Mouse (Mus musculus) adrenal gland, postnatal 25 days (tissue): Measurements from ENCODE around the gene Tspan2. TPM values are rescaled to one million over a fixed set of nuclear protein-coding genes. Genes with fewer than 3 reads are reported as not detected.

Source experiments
- DNase-seq: peaks from one replicate; pipeline ENCODE4 v3.0.0; 2021; ENCODE audit warnings: mixed read lengths
- total RNA-seq: library from RNA; stranded (reverse); gene quantifications from 2 replicates; pipeline ENCODE4 v1.2.3, GENCODE M21; 2021

The Tspan2 gene
- total RNA-seq, 1 experiment from 2014 or later, result 7.1 TPM

DNA sequence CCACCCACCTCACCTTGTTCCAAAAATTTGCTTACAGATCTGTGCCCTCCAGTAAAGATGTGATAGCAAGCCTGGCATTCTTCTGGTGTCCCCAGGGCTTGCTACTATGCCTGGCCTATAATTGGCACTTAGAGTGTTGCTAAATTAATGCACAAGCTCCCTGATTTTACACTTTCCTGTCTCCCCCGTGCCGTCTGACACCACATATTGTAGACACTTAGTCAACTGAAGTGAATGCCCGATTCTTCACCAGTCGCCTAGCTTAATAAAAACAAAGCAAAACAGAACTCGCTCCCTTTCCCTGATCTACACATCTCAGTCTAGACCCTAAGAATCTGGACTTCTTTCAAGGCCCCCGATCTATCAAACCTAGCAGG is 405 bp upstream of the Tspan2 start:
- no peak for DNase-seq

DNA sequence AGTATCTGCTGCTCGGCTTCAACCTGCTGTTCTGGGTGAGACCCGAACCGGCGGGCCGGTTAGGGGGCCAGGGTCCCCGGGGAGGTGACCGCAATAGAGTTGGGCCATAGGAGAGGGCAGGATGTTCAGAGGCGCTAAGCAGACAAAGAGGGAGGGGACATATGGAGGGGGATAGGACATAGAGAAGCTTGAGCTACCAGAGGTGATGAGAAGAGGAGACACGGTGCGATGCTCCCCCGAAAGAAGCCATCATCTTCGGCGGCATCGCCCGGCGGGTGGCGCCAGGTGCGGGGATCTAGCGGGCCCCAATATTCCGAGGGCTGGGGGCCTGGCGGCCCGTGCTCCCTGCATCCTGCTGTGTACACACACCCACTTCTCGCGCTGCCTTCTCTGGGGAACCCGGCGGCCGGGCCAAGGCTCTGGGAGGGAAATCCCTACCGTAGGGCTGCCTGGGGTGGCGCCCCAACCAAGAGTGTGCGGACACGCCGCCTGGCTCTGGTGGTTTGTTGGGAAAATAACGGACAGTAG is 766 bp downstream of the Tspan2 start:
- DNase-seq, result peak; percentile 30

DNA sequence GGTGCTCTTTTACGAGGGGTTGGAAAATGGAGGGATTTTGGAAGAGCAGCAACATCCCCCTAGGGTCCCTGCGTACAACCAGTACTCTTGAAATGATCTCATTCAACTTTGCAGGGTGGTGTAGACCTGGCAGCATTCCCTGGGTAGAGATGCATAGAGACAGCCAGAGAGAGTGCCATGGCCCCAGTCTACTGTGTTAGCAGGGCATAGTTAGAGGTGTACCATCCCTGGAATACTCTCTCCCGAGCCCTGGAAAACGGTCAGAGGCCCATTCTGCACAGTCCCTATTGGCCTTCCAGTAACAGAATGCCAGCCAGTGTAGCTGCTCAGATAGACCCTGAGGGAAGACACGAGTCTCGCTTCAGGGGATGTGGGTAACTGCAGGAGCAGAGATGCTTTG is 1.3 kb downstream of the Tspan2 start:
- DNase-seq, result no peak

DNA sequence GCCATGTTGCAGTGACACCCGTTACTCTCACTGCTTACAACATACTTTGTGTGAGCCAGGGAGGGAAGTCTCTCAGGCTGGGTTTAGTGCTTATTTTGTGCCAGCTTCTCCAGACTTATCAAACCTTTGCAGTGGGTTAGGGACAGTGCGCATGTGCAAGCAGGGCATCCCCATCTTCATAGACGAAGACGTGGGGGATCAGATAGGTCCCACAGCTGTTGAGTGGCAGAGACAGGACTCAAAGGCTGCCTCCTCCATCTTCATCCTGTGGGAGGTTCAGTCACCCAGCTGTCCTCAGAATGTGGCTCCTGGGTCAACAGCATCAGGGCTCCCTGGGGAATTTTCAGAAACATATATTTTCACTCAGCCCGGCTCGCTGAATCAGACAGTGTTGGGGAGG is 2.1 kb downstream of the Tspan2 start:
- no peak for DNase-seq

DNA sequence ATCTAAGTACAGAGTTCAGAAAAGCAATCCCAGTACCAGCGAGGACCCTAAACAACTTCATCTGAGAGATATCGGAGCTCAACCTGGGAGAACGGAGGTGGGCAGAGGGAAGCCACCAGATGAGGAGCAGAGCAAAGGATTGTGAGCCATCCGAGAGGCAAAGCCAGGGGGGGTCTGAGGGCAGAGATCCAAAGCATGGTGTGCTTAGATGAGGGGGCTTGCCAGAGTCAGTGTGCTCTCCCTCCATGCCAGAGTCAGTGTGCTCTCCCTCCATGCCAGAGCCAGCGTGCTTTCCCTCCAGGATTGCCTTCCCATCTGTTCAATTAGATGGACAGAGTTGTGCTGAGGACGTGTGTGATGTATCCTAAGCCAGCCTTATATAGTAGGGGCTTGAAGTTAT is 2.8 kb downstream of the Tspan2 start:
- no peak for DNase-seq

DNA sequence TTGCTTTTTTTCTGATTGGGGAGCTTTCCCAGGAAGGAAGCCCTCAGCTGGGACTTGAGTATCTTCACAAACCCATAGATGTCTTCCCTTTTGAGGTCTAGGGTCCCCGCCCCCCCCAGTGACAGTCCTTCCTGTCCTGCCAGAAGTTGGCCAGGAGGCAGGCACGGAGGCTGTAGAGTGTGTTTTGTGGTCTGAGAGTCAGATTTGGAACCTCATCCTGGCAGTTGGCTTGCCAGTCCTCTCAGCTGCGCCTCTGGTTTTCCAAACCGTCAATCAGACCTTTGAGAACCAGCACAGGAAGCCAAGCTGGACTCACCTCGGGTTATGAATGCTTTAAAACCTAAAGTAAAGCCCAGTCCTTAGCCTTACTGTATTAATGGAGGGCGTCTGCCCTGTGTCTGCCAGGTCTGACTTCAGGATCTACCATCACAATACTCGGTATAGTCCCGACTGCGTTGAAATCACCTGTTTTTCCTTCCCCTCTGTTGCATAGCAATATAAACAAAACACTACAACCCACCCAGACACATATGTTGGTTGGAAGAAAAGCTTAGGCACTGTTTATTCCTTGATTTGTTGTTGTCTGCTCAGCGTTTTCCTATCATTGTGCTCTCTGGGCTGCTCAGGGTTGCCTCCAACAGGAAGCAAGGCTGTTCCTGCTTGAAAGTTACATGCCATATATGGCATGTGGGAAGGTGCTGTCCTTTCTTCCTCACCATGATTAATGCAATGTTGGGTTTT is 4.0 kb downstream of the Tspan2 start:
- DNase-seq, result no peak

DNA sequence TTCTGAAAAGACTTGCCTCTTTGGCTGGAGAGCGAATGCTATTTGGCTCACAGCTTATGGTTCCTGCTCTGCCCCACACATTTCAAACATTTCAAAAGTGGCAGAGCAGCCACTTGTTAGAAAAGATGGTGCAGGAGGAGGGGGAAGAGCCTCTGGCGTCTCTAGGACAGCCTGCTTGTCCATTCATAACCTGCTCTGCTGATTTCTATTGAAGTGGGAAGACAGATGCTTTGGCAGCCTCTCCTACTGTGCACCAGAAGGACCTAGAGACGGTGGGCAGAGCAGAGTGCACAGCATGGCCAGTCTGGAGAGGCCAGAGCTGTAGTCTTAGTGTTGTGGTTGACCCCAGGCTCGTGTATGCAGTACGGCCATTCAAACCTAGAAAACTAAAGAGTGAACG is 4.6 kb downstream of the Tspan2 start:
- no peak for DNase-seq

DNA sequence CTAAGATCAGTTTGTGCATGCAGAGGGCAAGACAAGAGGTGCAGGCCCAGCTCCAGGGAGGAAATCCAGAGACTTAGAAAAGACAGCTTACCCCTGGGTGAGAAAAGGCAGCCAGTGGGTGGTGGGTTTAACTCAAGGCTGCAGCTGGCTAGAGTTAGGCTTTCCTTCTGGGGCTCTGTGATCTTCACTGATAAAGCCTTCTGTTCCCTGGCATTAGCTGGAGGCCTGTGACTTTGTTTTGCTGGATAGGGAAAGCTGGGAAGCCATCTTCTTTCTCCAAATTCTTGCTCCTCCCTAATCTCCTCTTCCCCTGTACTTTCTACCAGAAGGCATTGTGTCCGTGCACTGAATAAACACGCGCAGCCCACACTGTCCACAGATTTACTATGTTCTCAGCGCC is 8.4 kb downstream of the Tspan2 start:
- no peak for DNase-seq

DNA sequence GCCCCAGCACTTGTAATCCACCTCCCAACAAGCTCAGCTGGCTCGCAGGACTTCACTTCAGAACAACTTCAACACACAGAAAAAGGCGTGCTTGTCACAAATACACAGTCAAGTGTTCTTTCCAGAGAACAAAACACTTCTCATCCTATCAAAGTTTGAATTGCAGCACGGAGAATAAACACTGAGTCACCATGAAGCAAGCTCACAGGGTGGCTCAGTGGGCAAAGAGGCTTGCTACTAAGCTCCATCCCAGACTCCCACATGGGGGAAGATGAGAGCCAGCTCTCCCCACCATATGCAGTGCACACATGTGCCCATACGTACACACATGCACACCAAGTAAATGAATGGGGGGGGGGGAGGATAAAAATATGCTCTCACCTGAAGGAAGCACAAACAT is 8.9 kb downstream of the Tspan2 start:
- DNase-seq, result no peak

DNA sequence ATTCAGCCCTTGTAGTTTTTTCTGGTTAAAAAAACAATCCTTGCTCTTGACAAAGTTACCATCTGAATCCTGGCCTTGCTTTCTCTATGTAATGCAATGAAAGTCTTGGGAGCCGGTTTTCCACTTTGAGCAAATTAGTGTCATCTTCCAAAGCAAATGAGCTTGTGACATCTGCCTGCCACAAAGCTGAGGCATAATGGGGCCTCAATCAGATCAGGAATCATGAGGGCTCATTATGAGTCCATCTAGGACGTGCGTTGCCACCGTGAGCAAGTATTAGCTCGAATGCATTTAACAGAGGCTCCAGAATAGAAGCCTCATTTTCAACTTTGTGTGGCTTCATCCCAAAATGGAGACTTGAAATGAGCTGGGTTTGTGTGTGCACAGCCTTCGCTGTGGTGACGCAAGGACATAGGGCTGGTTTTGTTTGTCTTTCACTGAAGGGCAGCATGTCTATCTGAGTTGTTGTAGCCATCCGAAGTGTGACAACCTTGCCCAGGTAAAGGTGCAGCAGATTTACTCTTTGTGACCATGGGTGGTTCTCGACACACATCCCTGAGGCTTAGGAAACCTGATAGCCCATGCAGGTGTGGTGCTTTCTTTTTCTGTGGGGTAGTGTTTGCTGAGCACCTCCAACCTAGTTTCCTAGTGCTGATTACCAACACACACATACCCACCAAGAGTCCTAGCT is 9.6 kb downstream of the Tspan2 start:
- DNase-seq, result no peak

DNA sequence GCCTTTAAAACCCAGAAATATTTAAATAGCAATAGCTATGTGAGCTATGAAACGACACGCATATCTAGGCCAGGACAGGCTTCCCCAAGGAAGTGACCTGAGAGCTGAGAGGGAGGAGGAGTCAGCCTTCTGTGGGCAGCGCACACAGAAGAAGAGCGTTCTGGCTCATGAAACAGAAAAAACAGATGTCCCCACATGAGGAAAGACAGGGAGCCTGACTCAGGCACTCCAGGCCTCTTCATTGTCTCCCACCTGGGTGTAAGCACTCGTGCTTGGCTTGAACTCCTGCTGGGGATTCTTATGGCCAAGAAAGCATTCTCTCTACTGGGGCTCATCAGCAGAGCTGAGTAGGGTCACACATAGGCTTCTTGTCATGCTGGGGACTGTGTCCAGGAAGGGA is 10.3 kb downstream of the Tspan2 start:
- no peak for DNase-seq

DNA sequence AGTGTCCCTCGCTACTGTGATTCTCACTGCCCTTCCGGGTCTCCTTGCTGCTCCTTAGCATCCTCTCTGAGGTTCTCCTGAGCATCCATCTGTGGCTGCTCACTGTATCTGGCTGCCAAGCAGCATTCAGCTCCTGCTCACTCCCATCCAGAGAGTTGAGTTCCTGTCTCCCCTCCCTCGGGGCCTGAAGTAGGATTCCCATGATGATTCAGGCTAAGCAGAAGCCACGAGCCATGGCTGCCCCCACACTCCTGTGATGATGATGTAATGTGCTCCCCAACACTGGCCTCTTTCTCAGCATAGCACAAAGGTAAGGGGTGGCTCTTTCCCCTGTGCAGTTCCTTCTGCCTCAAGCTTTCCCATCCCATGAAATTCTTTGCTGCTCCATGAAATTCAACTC is 11.8 kb downstream of the Tspan2 start:
- DNase-seq, result no peak

DNA sequence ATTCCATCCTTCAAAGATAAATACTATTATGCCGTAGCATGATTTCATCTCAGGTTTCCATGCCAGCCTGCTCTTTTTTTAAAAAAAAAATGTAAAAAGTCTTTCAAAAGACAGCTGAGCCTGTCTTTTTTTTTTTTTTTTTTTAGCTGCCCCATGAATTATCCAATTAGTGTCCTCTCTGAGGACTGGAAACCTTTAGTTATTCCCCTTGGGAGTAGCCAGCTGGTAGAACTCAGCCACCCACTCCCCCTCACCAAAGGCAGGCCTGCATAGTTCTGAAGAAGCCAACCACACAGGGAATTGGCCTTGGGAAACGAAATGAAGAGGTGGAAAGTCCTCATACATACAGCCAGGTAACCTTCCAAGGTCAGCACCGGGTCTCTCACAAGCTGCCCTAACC is 13.7 kb downstream of the Tspan2 start:
- no peak for DNase-seq

DNA sequence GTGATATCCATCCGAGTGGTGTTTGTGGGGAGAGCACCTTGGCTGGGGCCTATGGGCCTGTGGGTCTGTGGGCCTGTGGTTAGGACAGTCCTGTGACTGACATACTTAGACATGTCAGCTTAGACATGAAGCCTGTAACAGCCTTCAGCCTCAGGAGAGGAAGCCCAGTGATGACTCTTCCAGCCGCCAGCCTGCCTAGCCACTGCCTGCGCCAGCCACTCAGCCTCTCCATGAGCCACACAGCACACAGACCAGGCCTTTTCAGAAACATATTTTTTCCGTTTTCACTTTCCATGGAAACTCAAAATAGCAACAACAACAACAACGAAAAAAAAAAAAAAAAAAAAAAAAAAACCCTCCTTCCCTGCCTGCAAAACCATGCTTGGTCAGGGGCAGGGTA is 14.4 kb downstream of the Tspan2 start:
- no peak for DNase-seq

DNA sequence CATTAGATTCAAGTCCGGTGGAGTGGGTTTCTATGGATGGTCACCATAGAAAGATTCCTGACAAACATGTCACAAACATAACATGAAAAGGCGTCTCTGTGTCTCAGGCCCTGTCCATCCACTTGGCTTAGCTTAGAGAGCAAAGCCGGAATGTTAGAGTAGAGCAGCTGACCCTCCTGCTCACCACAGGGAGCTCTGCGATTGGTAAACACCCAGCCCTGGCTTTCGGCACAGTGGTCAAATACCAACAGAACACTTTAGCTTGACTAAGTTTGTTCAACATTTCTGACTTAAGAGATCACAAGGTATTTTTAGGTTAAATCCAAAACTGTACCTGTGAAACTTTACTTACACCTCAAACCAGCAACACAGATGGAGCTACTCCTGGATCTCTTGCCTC is 16.8 kb downstream of the Tspan2 start:
- DNase-seq, result no peak

DNA sequence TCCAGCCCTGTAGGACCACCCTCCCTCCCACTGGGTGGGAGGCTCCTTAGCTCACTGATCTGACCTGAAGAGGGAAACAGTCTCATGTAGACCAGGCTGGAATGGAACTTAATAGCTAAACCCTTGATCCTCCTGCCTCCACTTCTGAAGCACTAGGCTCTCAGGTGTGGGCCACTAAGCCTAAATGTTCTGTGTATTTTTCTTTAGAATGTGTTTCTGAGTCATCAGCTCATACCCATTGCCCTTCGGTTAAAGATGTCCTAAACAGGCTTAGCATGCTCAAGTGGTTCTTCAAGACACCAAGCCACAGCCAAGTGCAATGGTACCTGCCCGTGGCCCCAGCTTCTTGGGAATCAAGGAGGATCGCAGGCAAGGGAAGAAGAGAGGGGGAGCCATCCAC is 17.2 kb downstream of the Tspan2 start:
- no peak for DNase-seq

DNA sequence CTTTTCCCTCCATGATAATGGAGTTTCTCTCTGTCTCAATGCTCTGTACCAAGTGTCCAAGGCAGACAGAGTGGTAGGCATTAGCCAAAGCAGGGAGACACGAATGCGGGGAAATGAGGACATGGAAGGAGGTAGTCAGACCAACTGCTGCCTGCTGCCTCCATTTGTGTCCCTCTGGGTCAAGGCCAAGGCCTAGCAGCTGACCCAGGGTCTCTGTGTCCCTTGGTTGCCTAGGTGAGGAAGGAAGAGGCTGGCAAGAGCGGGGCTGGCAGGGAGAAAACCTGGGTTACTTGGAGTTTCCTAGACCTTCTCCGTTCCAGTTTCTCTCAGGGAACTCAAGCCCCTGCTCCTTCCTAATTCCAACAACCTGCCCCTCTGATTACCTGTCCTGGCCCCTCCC is 17.7 kb downstream of the Tspan2 start:
- DNase-seq, result no peak

DNA sequence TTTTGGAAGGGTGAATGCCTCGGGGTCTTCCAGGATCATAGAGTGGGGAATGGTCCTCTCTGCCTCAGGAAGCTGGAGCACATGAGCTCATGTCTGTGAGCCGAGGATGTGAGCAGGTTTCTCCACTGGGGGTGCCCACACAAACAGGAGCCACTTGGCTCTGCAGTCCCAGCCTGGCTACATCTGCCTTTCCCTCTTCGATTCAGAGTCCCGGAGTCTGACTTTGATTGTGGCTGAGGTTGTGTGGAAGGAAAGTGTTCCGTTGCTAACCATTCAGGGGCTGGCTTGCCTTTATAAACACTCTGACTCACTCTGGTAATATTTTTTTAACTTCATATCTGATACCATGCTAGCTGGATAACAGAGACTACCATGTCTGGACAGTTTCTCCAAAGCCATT is 18.1 kb downstream of the Tspan2 start:
- no peak for DNase-seq

DNA sequence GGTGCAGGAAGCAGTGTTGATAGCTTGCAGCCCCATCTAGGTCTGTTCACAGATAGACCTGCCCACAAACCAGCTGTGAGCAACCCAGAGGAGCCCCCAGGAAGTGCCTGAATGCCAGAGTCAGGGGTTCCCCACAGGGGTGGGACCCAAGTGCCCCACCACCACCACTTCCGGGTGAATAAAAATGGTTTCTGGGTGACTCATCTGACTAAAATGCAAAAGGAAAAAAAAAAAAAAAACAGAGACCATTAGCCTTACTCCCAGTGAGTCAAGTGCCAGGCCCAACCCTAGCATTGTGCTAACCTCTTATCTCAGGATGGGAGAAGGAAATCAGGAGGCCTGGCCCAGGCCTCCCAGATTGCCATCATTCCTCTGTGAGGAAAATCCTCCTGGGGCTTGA is 21.5 kb downstream of the Tspan2 start:
- DNase-seq, result no peak

DNA sequence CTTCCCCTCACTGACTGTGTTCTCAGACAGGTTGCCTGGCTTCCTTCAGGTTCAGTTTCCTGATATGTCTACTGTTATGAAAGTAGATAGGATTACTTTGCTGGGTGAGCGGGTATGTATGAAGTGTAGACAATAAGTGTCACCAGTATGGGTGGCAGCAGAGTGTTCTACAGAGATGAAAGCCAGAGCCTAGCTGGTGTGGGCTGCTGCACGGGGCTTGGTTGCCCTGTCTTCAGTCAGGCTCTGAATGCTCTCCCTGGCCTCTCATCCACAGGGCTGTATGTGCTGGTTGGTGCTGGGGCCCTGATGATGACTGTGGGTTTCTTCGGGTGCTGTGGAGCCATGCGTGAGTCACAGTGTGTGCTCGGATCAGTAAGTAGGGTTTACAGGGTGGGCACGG is 22.7 kb downstream of the Tspan2 start:
- DNase-seq, result no peak

DNA sequence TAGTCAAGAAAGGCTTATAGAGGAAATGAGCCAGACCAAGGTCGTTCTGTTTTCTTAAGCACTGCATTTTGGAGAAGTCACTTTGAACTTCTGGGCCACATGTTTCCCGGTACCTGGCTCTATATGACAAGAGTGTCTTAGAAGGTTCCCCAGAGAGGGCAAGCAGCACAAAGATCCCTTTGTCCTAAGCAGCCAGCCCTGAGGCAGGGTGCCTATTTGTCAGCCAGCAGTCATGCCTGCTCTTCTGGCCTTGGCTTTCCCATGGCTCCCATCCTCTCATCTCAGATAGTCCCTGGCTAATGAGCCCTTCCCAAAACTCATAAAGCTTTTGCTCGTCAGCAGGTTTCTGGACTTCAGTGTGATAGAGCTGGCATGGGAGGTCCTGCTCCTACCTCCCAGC is 25.9 kb downstream of the Tspan2 start:
- DNase-seq, result no peak

DNA sequence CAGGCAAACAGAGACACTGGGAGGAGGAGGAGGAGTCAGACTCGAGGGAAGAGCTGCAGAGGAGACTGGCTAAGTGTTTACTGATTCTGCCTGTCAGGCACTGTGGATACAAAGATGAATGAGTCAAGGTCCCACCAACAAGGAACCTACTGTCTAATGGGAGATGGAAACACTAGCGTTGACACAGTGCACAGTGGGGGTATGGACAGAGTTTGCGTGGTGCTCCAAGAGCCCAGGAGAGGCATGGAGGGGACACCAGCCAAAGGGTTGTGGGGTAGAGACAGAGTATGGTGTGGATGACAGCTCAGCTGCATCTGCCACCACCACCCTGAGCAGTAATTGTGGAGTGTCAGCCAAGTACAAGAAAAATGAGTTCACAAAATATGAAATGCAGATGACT is 28.1 kb downstream of the Tspan2 start:
- DNase-seq, result no peak

DNA sequence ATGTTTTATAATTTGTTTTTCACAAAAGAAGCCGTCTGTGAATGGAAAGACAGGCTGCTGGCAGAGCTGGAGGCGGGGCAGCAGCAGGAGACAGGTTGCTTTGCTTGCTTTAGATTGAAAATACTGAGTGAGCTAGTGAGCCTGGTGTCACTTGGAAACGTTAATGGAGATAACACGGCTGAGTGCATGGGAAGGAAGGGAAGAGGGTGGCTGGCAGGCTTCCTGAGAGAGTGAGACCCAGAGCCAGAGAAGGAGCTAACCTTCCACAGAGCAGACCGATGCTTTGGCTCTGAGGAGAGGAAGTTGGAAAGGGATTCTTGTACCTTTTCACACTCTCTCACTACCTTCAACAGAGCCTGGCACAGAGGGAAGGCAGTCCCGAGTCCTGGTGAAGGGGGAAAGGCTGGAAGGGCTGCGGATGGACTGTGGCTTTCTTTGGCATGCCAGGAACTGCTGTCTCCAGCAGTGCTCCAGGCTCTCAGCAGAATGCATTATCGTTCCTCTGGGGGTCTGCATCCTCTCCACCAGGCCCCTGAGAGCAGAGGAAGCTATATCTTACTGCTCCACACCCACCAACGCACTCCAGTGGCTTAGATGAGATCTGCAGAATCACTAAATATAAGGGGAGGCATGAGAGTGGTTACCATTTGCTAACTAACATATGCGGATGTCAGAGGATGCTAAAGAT is 29.5 kb downstream of the Tspan2 start:
- no peak for DNase-seq

DNA sequence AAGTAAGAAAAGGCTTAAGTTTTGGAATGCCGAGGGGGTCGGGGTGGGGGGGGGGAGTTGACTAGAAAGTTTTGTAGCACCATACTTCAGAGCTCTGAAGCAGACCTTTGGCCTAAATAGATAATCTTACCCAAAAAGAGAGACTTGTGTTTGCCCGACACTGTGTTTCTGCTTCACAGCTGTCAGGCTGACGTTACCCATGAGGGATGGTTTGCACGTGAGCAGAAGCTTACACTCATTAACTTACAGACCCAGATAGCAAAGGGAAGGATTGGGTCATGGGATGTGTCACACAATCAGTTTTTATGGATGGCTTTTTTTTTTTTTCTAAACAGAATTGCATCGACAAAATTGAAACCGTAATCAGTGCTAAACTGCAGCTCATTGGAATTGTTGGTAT is 30.5 kb downstream of the Tspan2 start:
- no peak for DNase-seq
